Mouse (Mus musculus) neutrophil, adult 65 days (primary cell): ENCODE data around the gene Dhx37. TPM values are rescaled to one million over a fixed set of nuclear protein-coding genes. Genes with fewer than 3 reads are reported as not detected.

Experiments used
- total RNA-seq: library from RNA; stranded (reverse); gene quantifications from 2 replicates; pipeline ENCODE4 v1.2.4, GENCODE M21; 2023

Gene Dhx37
- total RNA-seq: 6.7 and 8.6 TPM in 2 replicates

GRCm38 (mm10) chr5:125433793-125434337 is at the start of gene Dhx37:
Gene Dhx37 (minus strand): TSS chr5:125434121.

GRCm38 (mm10) chr5:125475601-125476285 is 41.8 kb upstream of the Dhx37 start, which contains the start of gene Aacs:
Gene Aacs (plus strand): TSS chr5:125475814.

GRCm38 (mm10) chr5:125441234-125442114 is 7.6 kb upstream of the Dhx37 start, which contains the start of gene Bri3bp:
Gene Bri3bp (plus strand): TSS chr5:125441568.

GRCm38 (mm10) chr5:125389579-125390441 is 44.1 kb downstream of the Dhx37 start, which contains the start of gene Ubc:
Gene Ubc (minus strand): TSS chr5:125390202.

GRCm38 (mm10) chr5:125389131-125389578 is 44.8 kb downstream of the Dhx37 start, which contains the start of gene Gm10382:
Gene Gm10382 (plus strand): TSS chr5:125389322.

Other genes with a start within 250 kb of the Dhx37 start
- 41.5 and 48.2 TPM in 2 replicates for gene Scarb1, start 93.0 kb downstream of the Dhx37 start, total RNA-seq
- gene Gm10382, start 44.8 kb downstream of the Dhx37 start, total RNA-seq: 0.38 and 0.98 TPM in 2 replicates
- gene Ubc, start 43.9 kb downstream of the Dhx37 start, total RNA-seq: 2,614 and 3,139 TPM in 2 replicates
- gene Bri3bp, start 7.4 kb upstream of the Dhx37 start, total RNA-seq: 15.9 and 20.0 TPM in 2 replicates
- gene Aacs, start 41.7 kb upstream of the Dhx37 start, total RNA-seq: 49.6 and 61.4 TPM in 2 replicates
- 1.5 and 2.1 TPM in 2 replicates for gene Tmem132b, start 97.7 kb upstream of the Dhx37 start, total RNA-seq